Mouse (Mus musculus) heart, postnatal 0 days (tissue): ENCODE data around the gene Serpina1f.

Experiments used
- CTCF ChIP-seq: IDR thresholded peaks from 2 replicates; pipeline ENCODE4 v1.5.1; 2016; ENCODE audit warnings: antibody characterized with exemption, control low read depth, low read depth
- EP300 ChIP-seq: IDR thresholded peaks from 2 replicates; pipeline ENCODE4 v1.6.1; 2016; ENCODE audit warnings: antibody characterized with exemption, low read depth

GRCm38 (mm10) chr12:103671483-103671882 is 23.8 kb downstream of the Serpina1f start:
- no peak for TF ChIP-seq EP300
- TF ChIP-seq CTCF = no peak
